Mouse (Mus musculus) CH12.LX (cell line): ENCODE data around the gene Tmem214. TPM values are rescaled to one million over a fixed set of nuclear protein-coding genes. Genes with fewer than 3 reads are reported as not detected.

ENCODE experiments used
- DNase-seq: peaks from one replicate; pipeline ENCODE4 v3.0.0-alpha.2; 2013; ENCODE audit errors: extremely low read depth
- H3K27ac ChIP-seq: 2 replicates; pipeline ENCODE4 v1.5.1; 2012; ENCODE audit warnings: low read depth, mild to moderate bottlenecking, control low read depth, moderate library complexity; ENCODE audit not compliant: insufficient read depth
- H3K27me3 ChIP-seq: replicated peaks from 2 replicates; pipeline ENCODE3; 2012; ENCODE audit warnings: inconsistent platforms
- H3K36me3 ChIP-seq, 2 experiments: replicated peaks in 1 of 2; 2 replicates each; pipeline versions ENCODE3 to v1.6.1; 2012; ENCODE audit warnings: inconsistent platforms in 1 of 2, low read length in 1 of 2, mild to moderate bottlenecking in 1 of 2, mixed read lengths in 1 of 2, moderate library complexity in 1 of 2; ENCODE audit not compliant: control insufficient read depth in 1 of 2, insufficient read depth in 1 of 2
- H3K4me1 ChIP-seq, 2 experiments: 2 replicates each; pipeline ENCODE4 v1.6.1; 2012; ENCODE audit warnings: inconsistent platforms in 1 of 2, moderate library complexity in 1 of 2; ENCODE audit not compliant: insufficient read depth in 2 of 2, control insufficient read depth in 1 of 2
- H3K4me2 ChIP-seq: 2 replicates; pipeline ENCODE4 v1.6.1; 2012; ENCODE audit warnings: low read depth, mild to moderate bottlenecking, control low read depth; ENCODE audit not compliant: poor library complexity, insufficient read depth, severe bottlenecking
- H3K4me3 ChIP-seq, 3 experiments: fragments of 150-350 bp in 1 of 3; sonication (generic) in 1 of 3; replicated peaks in 1 of 3; 2 replicates each; pipeline versions ENCODE3 to v1.5.1; 2011 to 2012; ENCODE audit warnings: low read depth in 2 of 3, low read length in 2 of 3, mild to moderate bottlenecking in 2 of 3, moderate library complexity in 2 of 3, control low read depth in 1 of 3, improper control_type of control experiment in 1 of 3, inconsistent platforms in 1 of 3, mixed read lengths in 1 of 3; ENCODE audit not compliant: poor library complexity in 1 of 3
- H3K79me2 ChIP-seq: replicated peaks from 2 replicates; pipeline ENCODE4 v1.6.1; 2012; ENCODE audit warnings: mild to moderate bottlenecking, moderate library complexity; ENCODE audit not compliant: control insufficient read depth, poor library complexity, insufficient read depth, severe bottlenecking; ENCODE audit errors: extremely low read depth
- H3K9ac ChIP-seq: 2 replicates; pipeline ENCODE4 v1.6.1; 2012; ENCODE audit warnings: low read depth, mild to moderate bottlenecking, control low read depth, moderate library complexity; ENCODE audit not compliant: insufficient read depth
- H3K9me3 ChIP-seq: replicated peaks from 2 replicates; pipeline ENCODE3; 2012; ENCODE audit warnings: low read length, inconsistent platforms, mixed read lengths
- BHLHE40 ChIP-seq: IDR thresholded peaks from 2 replicates; pipeline ENCODE4 v1.6.1; 2011; ENCODE audit warnings: mild to moderate bottlenecking, low read depth, low read length, improper control_type of control experiment
- CHD1 ChIP-seq: IDR thresholded peaks from 2 replicates; pipeline ENCODE4 v1.6.1; 2012; ENCODE audit warnings: low read depth, low read length, improper control_type of control experiment, inconsistent platforms
- CHD2 ChIP-seq: IDR thresholded peaks from 2 replicates; pipeline ENCODE4 v1.6.1; 2011; ENCODE audit warnings: low read length, improper control_type of control experiment
- CTCF ChIP-seq, 2 experiments: IDR thresholded peaks in 1 of 2; conservative IDR thresholded peaks in 1 of 2; 2 replicates each; pipeline ENCODE4 v1.5.1; 2011 to 2012; ENCODE audit warnings: low read depth in 2 of 2, low read length in 2 of 2, improper control_type of control experiment in 1 of 2, inconsistent platforms in 1 of 2, mild to moderate bottlenecking in 1 of 2, moderate library complexity in 1 of 2
- E2F4 ChIP-seq: IDR thresholded peaks from 2 replicates; pipeline ENCODE4 v1.6.1; 2011; ENCODE audit warnings: low read depth, low read length, improper control_type of control experiment; ENCODE audit not compliant: insufficient replicate concordance
- ELF1 ChIP-seq: IDR thresholded peaks from 2 replicates; pipeline ENCODE4 v1.6.1; 2014; ENCODE audit warnings: low read depth, mild to moderate bottlenecking, inconsistent platforms, low read length, improper control_type of control experiment
- GABPA ChIP-seq: IDR thresholded peaks from 2 replicates; pipeline ENCODE4 v1.6.1; 2012; ENCODE audit warnings: low read depth, low read length, improper control_type of control experiment, inconsistent platforms; ENCODE audit not compliant: insufficient replicate concordance
- HCFC1 ChIP-seq: IDR thresholded peaks from 2 replicates; pipeline ENCODE4 v1.6.1; 2012; ENCODE audit warnings: low read depth, mild to moderate bottlenecking, inconsistent platforms, low read length, improper control_type of control experiment
- IRF4 ChIP-seq: IDR thresholded peaks from 2 replicates; pipeline ENCODE4 v1.6.1; 2014; ENCODE audit warnings: low read depth, mild to moderate bottlenecking, inconsistent platforms, low read length, improper control_type of control experiment
- JUN ChIP-seq: IDR thresholded peaks from 2 replicates; pipeline ENCODE4 v1.6.1; 2011; ENCODE audit warnings: low read depth, mild to moderate bottlenecking, low read length, improper control_type of control experiment, moderate library complexity; ENCODE audit not compliant: insufficient read depth
- MEF2A ChIP-seq: IDR thresholded peaks from 2 replicates; pipeline ENCODE4 v1.6.1; 2014; ENCODE audit warnings: low read depth, mild to moderate bottlenecking, inconsistent platforms, low read length, improper control_type of control experiment, borderline replicate concordance
- MXI1 ChIP-seq: IDR thresholded peaks from 2 replicates; pipeline ENCODE4 v1.6.1; 2011; ENCODE audit warnings: mild to moderate bottlenecking, low read depth, low read length, improper control_type of control experiment
- MYC ChIP-seq: IDR thresholded peaks from 2 replicates; pipeline ENCODE4 v1.6.1; 2011; ENCODE audit warnings: low read depth, mild to moderate bottlenecking, improper control_type of control experiment, low read length
- NELFE ChIP-seq: IDR thresholded peaks from 2 replicates; pipeline ENCODE4 v1.6.1; 2011; ENCODE audit warnings: low read depth, low read length, improper control_type of control experiment
- PAX5 ChIP-seq: IDR thresholded peaks from 2 replicates; pipeline ENCODE4 v1.6.1; 2012; ENCODE audit warnings: low read length, inconsistent platforms, mixed read lengths
- POLR2A ChIP-seq: IDR thresholded peaks from 2 replicates; pipeline ENCODE4 v1.6.1; 2011; ENCODE audit warnings: low read depth, mild to moderate bottlenecking, improper control_type of control experiment, low read length
- POLR2AphosphoS2 ChIP-seq: IDR thresholded peaks from 2 replicates; pipeline ENCODE4 v1.6.1; 2011; ENCODE audit warnings: low read depth, low read length, improper control_type of control experiment
- RAD21 ChIP-seq: IDR thresholded peaks from 2 replicates; pipeline ENCODE4 v1.6.1; 2011; ENCODE audit warnings: low read depth, mild to moderate bottlenecking, low read length, improper control_type of control experiment, moderate library complexity
- SMC3 ChIP-seq: IDR thresholded peaks from 2 replicates; pipeline ENCODE4 v1.6.1; 2011; ENCODE audit warnings: low read depth, low read length, improper control_type of control experiment
- TBP ChIP-seq: conservative IDR thresholded peaks from 2 replicates; pipeline ENCODE4 v1.6.1; 2011; ENCODE audit warnings: low read depth, low read length, improper control_type of control experiment
- UBTF ChIP-seq: IDR thresholded peaks from 2 replicates; pipeline ENCODE4 v1.6.1; 2012; ENCODE audit warnings: low read depth, mild to moderate bottlenecking, inconsistent platforms, low read length, improper control_type of control experiment, moderate library complexity
- USF1 ChIP-seq: IDR thresholded peaks from 2 replicates; pipeline ENCODE4 v1.6.1; 2014; ENCODE audit warnings: low read depth, mild to moderate bottlenecking, inconsistent platforms, low read length, improper control_type of control experiment
- USF2 ChIP-seq: conservative IDR thresholded peaks from 2 replicates; pipeline ENCODE4 v1.6.1; 2011; ENCODE audit warnings: low read depth, low read length, improper control_type of control experiment
- ZC3H11A ChIP-seq: IDR thresholded peaks from 2 replicates; pipeline ENCODE4 v1.6.1; 2012; ENCODE audit warnings: low read depth, mild to moderate bottlenecking, inconsistent platforms, low read length, improper control_type of control experiment
- ZKSCAN1 ChIP-seq: IDR thresholded peaks from 2 replicates; pipeline ENCODE4 v1.6.1; 2012; ENCODE audit warnings: low read depth, inconsistent platforms, low read length, improper control_type of control experiment, borderline replicate concordance
- dilution Hi-C: fragments of 300-500 bp; cut with MboI; formaldehyde crosslinking; loops from 2 replicates; pipeline ENCODE4 v1.14.3; 2020; ENCODE audit warnings: low sequenced_read_pairs; ENCODE audit not compliant: extremely low pct_unique_long_range_greater_than_20kb, extremely low pct_ligation_motif_present
- in situ Hi-C: fragments of 300-500 bp; cut with MboI; formaldehyde crosslinking; loops from 3 replicates; pipeline ENCODE4 v1.14.3; 2019; ENCODE audit warnings: low sequenced_read_pairs, low pct_ligation_motif_present, low pct_unique_long_range_greater_than_20kb, mixed read lengths
- polyA plus RNA-seq: library from polyadenylated mRNA; unstranded; fragments of >175 nt; gene quantifications from 2 replicates; pipeline ENCODE4 v1.2.1, GENCODE M21; 2012; ENCODE audit warnings: low read depth; ENCODE audit not compliant: insufficient read length
- total RNA-seq, 2 experiments: library from RNA; depleted of rRNA; stranded (reverse); fragments of 300-350 nt in 1 of 2; fragments of >200 nt in 1 of 2; gene quantifications; 2 replicates each; pipeline ENCODE4 v1.2.3; 2012 to 2014

The Tmem214 gene
- total and polyA plus RNA-seq, 3 experiments: 28.3 to 35.3 (median 31.9) TPM

DNA sequence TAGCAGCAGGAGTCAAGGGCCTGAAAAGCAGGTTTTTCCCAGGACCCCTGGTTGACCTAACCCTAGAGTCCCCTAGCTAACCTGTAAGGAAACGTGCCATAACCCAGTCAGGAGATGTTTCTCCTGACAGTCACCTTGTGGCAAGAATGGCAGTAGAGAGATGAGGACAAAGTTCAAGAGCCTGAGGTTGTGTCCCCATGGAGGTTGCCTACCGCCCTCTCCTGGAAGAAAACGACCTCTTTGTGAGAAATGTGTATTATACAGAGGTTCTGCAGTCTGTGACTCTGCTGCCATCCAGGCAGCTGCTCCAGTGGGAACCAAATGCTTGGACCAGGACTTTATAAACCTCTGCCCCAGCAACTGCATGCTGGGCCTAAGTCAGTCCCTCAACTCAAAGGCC, 12.1 kb upstream of the Tmem214 start:
- Histone ChIP-seq H3K36me3 (no peaks in the 10 kb centered on the region), H3K9ac (no peak overlapping the region), H3K4me3 (no peak overlapping the region), H3K79me2 (no peaks in the 10 kb centered on the region), H3K4me2 (no peak overlapping the region), H3K4me1 (no peaks in the 10 kb centered on the region), H3K27ac (no peak overlapping the region), H3K9me3 (no peaks in the 10 kb centered on the region), H3K27me3 (peaks cover 35% of the 10 kb centered on the region)
- in situ Hi-C loops: loop anchor here (10.0 kb wide), 1 partner anchor 151 kb away; no protein-coding TSS in a partner anchor
- dilution Hi-C loops: no loop called here
- peak; percentile 45 for TF ChIP-seq RAD21
- TF ChIP-seq NELFE: no peak
- no peak for TF ChIP-seq ZC3H11A
- no peak for TF ChIP-seq ZKSCAN1
- TF ChIP-seq SMC3: peak; percentile 46
- peak in 1 of 2 experiments; percentile 61; a peak in 2 of 4 replicates for TF ChIP-seq CTCF (conservative IDR thresholded peaks at IDR 0.05 in 1 of 2, IDR thresholded peaks at IDR 0.05 in 1 of 2; ENCODE audit: low read depth in 2 of 2, low read length in 2 of 2)
- peak; percentile 19 for DNase-seq

DNA sequence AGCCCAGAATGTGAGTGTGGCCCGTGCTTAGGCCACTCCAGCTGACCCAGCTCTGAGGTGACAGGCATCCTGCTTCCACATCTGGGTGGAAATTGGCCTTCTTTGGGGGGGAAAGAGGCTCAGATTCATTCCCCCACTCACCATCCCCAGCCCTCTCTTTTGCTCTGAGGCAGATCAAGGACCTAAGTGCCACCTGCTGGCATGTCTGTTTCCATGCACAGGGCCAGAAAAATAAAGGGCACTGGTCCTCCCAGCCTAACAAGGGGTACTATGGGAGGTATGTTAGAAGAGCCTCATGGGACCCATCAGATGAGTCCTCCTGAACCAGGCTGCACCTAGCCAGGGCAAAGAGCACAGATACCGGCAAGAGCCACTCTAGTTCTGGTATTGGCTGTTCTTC, 11.7 kb upstream of the Tmem214 start:
- Histone ChIP-seq H3K79me2 (no peaks in the 10 kb centered on the region), H3K4me2 (no peak overlapping the region), H3K4me1 (no peaks in the 10 kb centered on the region)
- in situ Hi-C loops: loop anchor here (10.0 kb wide), 1 partner anchor 151 kb away; no protein-coding TSS in a partner anchor
- DNase-seq: no peak
- TF ChIP-seq SMC3: peak; percentile 53
- no peak for TF ChIP-seq MEF2A
- TF ChIP-seq ELF1: no peak
- TF ChIP-seq CTCF (conservative IDR thresholded peaks at IDR 0.05 in 1 of 2, IDR thresholded peaks at IDR 0.05 in 1 of 2; ENCODE audit: low read depth in 2 of 2, low read length in 2 of 2): peak in 1 of 2 experiments; percentile 58; a peak in 2 of 4 replicates
- no peak for TF ChIP-seq JUN
- TF ChIP-seq RAD21: peak; percentile 21
- TF ChIP-seq, all 38 proteins: peak for 3
- H3K4me3 ChIP-seq: no peak overlapping the region
- no peak overlapping the region for H3K27ac ChIP-seq
- no peak overlapping the region for H3K9ac ChIP-seq
- peaks cover 33% of the 10 kb centered on the region for H3K27me3 ChIP-seq
- dilution Hi-C loops: no loop called here
- no peaks in the 10 kb centered on the region for H3K9me3 ChIP-seq
- no peaks in the 10 kb centered on the region for H3K36me3 ChIP-seq

DNA sequence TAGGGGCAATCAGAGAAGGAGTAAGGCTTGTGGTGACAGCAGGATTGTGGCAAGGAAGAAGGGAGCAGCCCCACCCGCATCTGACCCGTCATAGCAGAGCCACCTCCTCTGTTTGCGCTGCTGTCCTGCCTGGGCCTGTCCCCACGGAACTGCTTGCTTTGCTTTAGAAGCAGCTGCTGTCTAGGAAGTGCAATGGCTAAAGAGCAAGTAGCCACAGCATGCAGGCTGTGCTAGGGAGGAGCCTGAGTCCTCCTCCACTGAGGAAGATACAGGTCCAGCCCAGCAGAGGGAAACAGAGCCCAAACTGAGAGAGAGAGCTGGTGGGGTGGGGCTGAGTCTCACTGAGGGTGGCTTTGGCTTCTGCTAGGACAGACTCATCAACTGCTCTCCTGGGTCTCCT, 4.0 kb upstream of the Tmem214 start:
- Histone ChIP-seq H3K4me3 (no peak overlapping the region), H3K36me3 (peaks cover 0 to 3% of the 10 kb centered on the region in 2 experiments), H3K27me3 (peaks cover 2% of the 10 kb centered on the region), H3K79me2 (no peaks in the 10 kb centered on the region), H3K4me1 (peaks cover 21 to 41% of the 10 kb centered on the region in 2 experiments), H3K4me2 (no peak overlapping the region), H3K9me3 (no peaks in the 10 kb centered on the region), H3K27ac (no peak overlapping the region), H3K9ac (no peak overlapping the region)
- in situ Hi-C loops (no loop called here), dilution Hi-C loops (no loop called here)
- DNase-seq: peak; percentile 50
- TF ChIP-seq ZKSCAN1 (no peak), CHD2 (no peak), HCFC1 (no peak), USF1 (no peak), POLR2A (no peak), UBTF (no peak), USF2 (no peak), MEF2A (0 out of 2 replicates have a peak, but pooled peaks have one; percentile 33), MXI1 (no peak), POLR2AphosphoS2 (no peak), GABPA (no peak), TBP (no peak), ELF1 (peak; percentile 58), BHLHE40 (no peak), PAX5 (no peak), E2F4 (no peak), CHD1 (no peak), MYC (no peak), IRF4 (peak; percentile 46; the same call in 1 of the 2 replicates)
